Mouse (Mus musculus): Measurements from ENCODE around the gene Runx2.

Gene Runx2

GRCm38 (mm10) chr17:44814508-44815175 lies at the start of gene Runx2:
Gene Runx2, minus strand, starts transcription at chr17:44814797.
- no peaks in the 10 kb centered on the region for H3K36me3 ChIP-seq (ENCODE audit: control insufficient read depth, insufficient read depth, low read length, poor library complexity, severe bottlenecking)
- no peak for DNase-seq (ENCODE audit: low read depth, low spot score)
- no peaks in the 10 kb centered on the region for H3K27me3 ChIP-seq (ENCODE audit: control insufficient read depth, insufficient read depth, low read length, poor library complexity, severe bottlenecking)

GRCm38 (mm10) chr17:44863165-44863564 lies 48.6 kb upstream of the Runx2 start:
- Histone ChIP-seq H3K27me3 (ENCODE audit: control insufficient read depth, insufficient read depth, low read length, poor library complexity, severe bottlenecking) (no peaks in the 10 kb centered on the region), H3K36me3 (ENCODE audit: control insufficient read depth, insufficient read depth, low read length, poor library complexity, severe bottlenecking) (no peaks in the 10 kb centered on the region)
- DNase-seq (ENCODE audit: low read depth, low spot score): no peak

GRCm38 (mm10) chr17:44842184-44842583 lies 27.6 kb upstream of the Runx2 start:
- H3K27me3 ChIP-seq (ENCODE audit: control insufficient read depth, insufficient read depth, low read length, poor library complexity, severe bottlenecking): no peaks in the 10 kb centered on the region
- DNase-seq (ENCODE audit: low read depth, low spot score): no peak
- H3K36me3 ChIP-seq (ENCODE audit: control insufficient read depth, insufficient read depth, low read length, poor library complexity, severe bottlenecking): no peaks in the 10 kb centered on the region

GRCm38 (mm10) chr17:44831201-44831600 lies 16.6 kb upstream of the Runx2 start:
- no peak for DNase-seq (ENCODE audit: low read depth, low spot score)
- H3K27me3 ChIP-seq (ENCODE audit: control insufficient read depth, insufficient read depth, low read length, poor library complexity, severe bottlenecking): no peaks in the 10 kb centered on the region
- H3K36me3 ChIP-seq (ENCODE audit: control insufficient read depth, insufficient read depth, low read length, poor library complexity, severe bottlenecking): no peaks in the 10 kb centered on the region

- Histone ChIP-seq H3K36me3 (ENCODE audit: control insufficient read depth, insufficient read depth, low read length, poor library complexity, severe bottlenecking) (no peaks in the 10 kb centered on the region), H3K27me3 (ENCODE audit: control insufficient read depth, insufficient read depth, low read length, poor library complexity, severe bottlenecking) (no peaks in the 10 kb centered on the region)
- no peak for DNase-seq (ENCODE audit: low read depth, low spot score)
Measured at GRCm38 (mm10) chr17:44829587-44829986, 15.0 kb upstream of the Runx2 start.

- no peaks in the 10 kb centered on the region for H3K27me3 ChIP-seq (ENCODE audit: control insufficient read depth, insufficient read depth, low read length, poor library complexity, severe bottlenecking)
- DNase-seq (ENCODE audit: low read depth, low spot score): no peak
- no peaks in the 10 kb centered on the region for H3K36me3 ChIP-seq (ENCODE audit: control insufficient read depth, insufficient read depth, low read length, poor library complexity, severe bottlenecking)
Measured at GRCm38 (mm10) chr17:44827964-44828363, 13.4 kb upstream of the Runx2 start.

GRCm38 (mm10) chr17:44827124-44827523 lies 12.5 kb upstream of the Runx2 start:
- no peak for DNase-seq (ENCODE audit: low read depth, low spot score)
- Histone ChIP-seq H3K36me3 (ENCODE audit: control insufficient read depth, insufficient read depth, low read length, poor library complexity, severe bottlenecking) (no peaks in the 10 kb centered on the region), H3K27me3 (ENCODE audit: control insufficient read depth, insufficient read depth, low read length, poor library complexity, severe bottlenecking) (no peaks in the 10 kb centered on the region)

GRCm38 (mm10) chr17:44821940-44822339 lies 7.3 kb upstream of the Runx2 start:
- DNase-seq (ENCODE audit: low read depth, low spot score): no peak
- Histone ChIP-seq H3K36me3 (ENCODE audit: control insufficient read depth, insufficient read depth, low read length, poor library complexity, severe bottlenecking) (no peaks in the 10 kb centered on the region), H3K27me3 (ENCODE audit: control insufficient read depth, insufficient read depth, low read length, poor library complexity, severe bottlenecking) (no peaks in the 10 kb centered on the region)

- no peak for DNase-seq (ENCODE audit: low read depth, low spot score)
- Histone ChIP-seq H3K27me3 (ENCODE audit: control insufficient read depth, insufficient read depth, low read length, poor library complexity, severe bottlenecking) (no peaks in the 10 kb centered on the region), H3K36me3 (ENCODE audit: control insufficient read depth, insufficient read depth, low read length, poor library complexity, severe bottlenecking) (no peaks in the 10 kb centered on the region)
Measured at GRCm38 (mm10) chr17:44819816-44820215, 5.2 kb upstream of the Runx2 start.

- no peaks in the 10 kb centered on the region for H3K27me3 ChIP-seq (ENCODE audit: control insufficient read depth, insufficient read depth, low read length, poor library complexity, severe bottlenecking)
- DNase-seq (ENCODE audit: low read depth, low spot score): no peak
- no peaks in the 10 kb centered on the region for H3K36me3 ChIP-seq (ENCODE audit: control insufficient read depth, insufficient read depth, low read length, poor library complexity, severe bottlenecking)
Measured at GRCm38 (mm10) chr17:44818825-44819224, 4.2 kb upstream of the Runx2 start.

GRCm38 (mm10) chr17:44807031-44807430 lies 7.6 kb downstream of the Runx2 start:
- Histone ChIP-seq H3K27me3 (ENCODE audit: control insufficient read depth, insufficient read depth, low read length, poor library complexity, severe bottlenecking) (no peaks in the 10 kb centered on the region), H3K36me3 (ENCODE audit: control insufficient read depth, insufficient read depth, low read length, poor library complexity, severe bottlenecking) (no peaks in the 10 kb centered on the region)
- DNase-seq (ENCODE audit: low read depth, low spot score): no peak

GRCm38 (mm10) chr17:44797331-44797730 lies 17.3 kb downstream of the Runx2 start:
- no peak for DNase-seq (ENCODE audit: low read depth, low spot score)
- Histone ChIP-seq H3K36me3 (ENCODE audit: control insufficient read depth, insufficient read depth, low read length, poor library complexity, severe bottlenecking) (no peaks in the 10 kb centered on the region), H3K27me3 (ENCODE audit: control insufficient read depth, insufficient read depth, low read length, poor library complexity, severe bottlenecking) (no peaks in the 10 kb centered on the region)

- H3K27me3 ChIP-seq (ENCODE audit: control insufficient read depth, insufficient read depth, low read length, poor library complexity, severe bottlenecking): no peaks in the 10 kb centered on the region
- peaks cover 2% of the 10 kb centered on the region; the same call in 1 of the 2 replicates for H3K36me3 ChIP-seq (ENCODE audit: control insufficient read depth, insufficient read depth, low read length, poor library complexity, severe bottlenecking)
- DNase-seq (ENCODE audit: low read depth, low spot score): no peak
Measured at GRCm38 (mm10) chr17:44792218-44792917, 22.2 kb downstream of the Runx2 start.

- peaks cover 2% of the 10 kb centered on the region; the same call in 1 of the 2 replicates for H3K36me3 ChIP-seq (ENCODE audit: control insufficient read depth, insufficient read depth, low read length, poor library complexity, severe bottlenecking)
- DNase-seq (ENCODE audit: low read depth, low spot score): no peak
Measured at GRCm38 (mm10) chr17:44788982-44789747, 25.4 kb downstream of the Runx2 start.

GRCm38 (mm10) chr17:44783143-44783542 lies 31.5 kb downstream of the Runx2 start:
- DNase-seq (ENCODE audit: low read depth, low spot score): no peak
- H3K36me3 ChIP-seq (ENCODE audit: control insufficient read depth, insufficient read depth, low read length, poor library complexity, severe bottlenecking): no peaks in the 10 kb centered on the region

More at GRCm38 (mm10) chr17:44788982-44789747, 25.4 kb downstream of the Runx2 start:
- H3K27me3 ChIP-seq (ENCODE audit: control insufficient read depth, insufficient read depth, low read length, poor library complexity, severe bottlenecking): no peaks in the 10 kb centered on the region

More at GRCm38 (mm10) chr17:44783143-44783542, 31.5 kb downstream of the Runx2 start:
- H3K27me3 ChIP-seq (ENCODE audit: control insufficient read depth, insufficient read depth, low read length, poor library complexity, severe bottlenecking): no peaks in the 10 kb centered on the region; the same call in 1 of the 2 replicates
